Mouse (Mus musculus): ENCODE measurements around the gene Setd5. TPM values are rescaled to one million over a fixed set of nuclear protein-coding genes. Genes with fewer than 3 reads are reported as not detected.

The Setd5 gene
- 90.0 and 91.5 TPM in 2 replicates for polyA plus RNA-seq (2014; fragmentation: Nextera tagmentation; extraction: Ambion mirVana)

- Histone ChIP-seq H3K27ac (ENCODE audit: low read depth) (peak within 1 kb of the TSS; percentile 100), H3K4me2 (ENCODE audit: low read length) (peak within 1 kb of the TSS; percentile 98), H3K4me3 (ENCODE audit: low read depth, low read length) (peak within 1 kb of the TSS; percentile 80), H3K9ac (ENCODE audit: low read length) (peak within 1 kb of the TSS; percentile 98), H3K36me3 (ENCODE audit: control insufficient read depth, insufficient read depth, low read length) (no peaks in the 10 kb centered on the region), H3K4me1 (replicated peaks; ENCODE audit: control insufficient read depth, insufficient read depth, low read length) (peaks cover 27% of the 10 kb centered on the region), H3K27me3 (replicated peaks; ENCODE audit: control insufficient read depth, insufficient read depth, low read length) (no peaks in the 10 kb centered on the region), H3K9me3 (ENCODE audit: control insufficient read depth, low read length) (no peaks in the 10 kb centered on the region)
- WGBS, result under 1% methylated on average over 58 of the region's 91 CpGs
- DNase-seq (ENCODE audit: low spot score), result peak; percentile 99
- ATAC-seq (replicated peaks; ENCODE audit: low FRiP score, low TSS enrichment, low read depth), result peak; percentile 91
Observed at GRCm38 (mm10) chr6:113076686-113077516, at the start of gene Setd5. Setd5 (plus strand) TSS chr6:113077365.

GRCm38 (mm10) chr6:113027446-113027845 lies 49.7 kb upstream of the Setd5 start:
- no peak for DNase-seq (ENCODE audit: low spot score)
- 56% methylated on average over 2 of the region's 2 CpGs for WGBS

DNA sequence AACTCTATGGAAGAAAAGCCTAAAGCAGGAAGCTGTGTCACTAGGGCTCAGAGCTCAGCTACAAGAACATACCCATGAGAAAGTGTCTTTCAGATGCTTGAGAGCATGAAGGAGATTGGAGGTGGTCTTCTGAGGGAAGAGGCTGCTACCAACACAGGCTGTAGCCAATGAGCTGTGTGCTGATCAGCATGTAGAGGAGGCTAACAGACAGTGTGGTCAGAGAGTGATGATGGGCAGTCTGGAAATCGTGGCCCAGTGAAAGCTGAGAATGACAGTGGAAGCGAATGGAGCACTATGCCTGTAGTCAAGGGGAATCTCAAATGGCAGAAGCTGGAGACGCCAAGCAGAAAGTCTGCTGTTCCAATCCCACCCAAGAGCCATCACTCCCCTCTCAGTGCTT lies 48.2 kb upstream of the Setd5 start:
- Histone ChIP-seq H3K9ac (ENCODE audit: low read length) (no peak overlapping the region), H3K27ac (ENCODE audit: low read depth) (no peak overlapping the region), H3K27me3 (replicated peaks; ENCODE audit: control insufficient read depth, insufficient read depth, low read length) (no peaks in the 10 kb centered on the region), H3K4me1 (replicated peaks; ENCODE audit: control insufficient read depth, insufficient read depth, low read length) (no peaks in the 10 kb centered on the region), H3K36me3 (ENCODE audit: control insufficient read depth, insufficient read depth, low read length) (no peaks in the 10 kb centered on the region), H3K9me3 (ENCODE audit: control insufficient read depth, low read length) (no peaks in the 10 kb centered on the region), H3K4me3 (ENCODE audit: low read depth, low read length) (no peak overlapping the region), H3K4me2 (ENCODE audit: low read length) (no peak overlapping the region)
- ATAC-seq (replicated peaks; ENCODE audit: low FRiP score, low TSS enrichment, low read depth) (no peak), DNase-seq (ENCODE audit: low spot score) (no peak)
- WGBS, result 71% methylated on average over 3 of the region's 3 CpGs

More at GRCm38 (mm10) chr6:113027446-113027845, 49.7 kb upstream of the Setd5 start:
- no peak for ATAC-seq (replicated peaks; ENCODE audit: low FRiP score, low TSS enrichment, low read depth)
- H3K27me3 ChIP-seq (replicated peaks; ENCODE audit: control insufficient read depth, insufficient read depth, low read length), result no peaks in the 10 kb centered on the region
- H3K4me2 ChIP-seq (ENCODE audit: low read length), result no peak overlapping the region
- H3K27ac ChIP-seq (ENCODE audit: low read depth), result no peak overlapping the region
- H3K4me1 ChIP-seq (replicated peaks; ENCODE audit: control insufficient read depth, insufficient read depth, low read length), result no peaks in the 10 kb centered on the region
- no peaks in the 10 kb centered on the region for H3K36me3 ChIP-seq (ENCODE audit: control insufficient read depth, insufficient read depth, low read length)
- H3K9me3 ChIP-seq (ENCODE audit: control insufficient read depth, low read length), result no peaks in the 10 kb centered on the region
- H3K4me3 ChIP-seq (ENCODE audit: low read depth, low read length), result no peak overlapping the region
- no peak overlapping the region for H3K9ac ChIP-seq (ENCODE audit: low read length)

DNA sequence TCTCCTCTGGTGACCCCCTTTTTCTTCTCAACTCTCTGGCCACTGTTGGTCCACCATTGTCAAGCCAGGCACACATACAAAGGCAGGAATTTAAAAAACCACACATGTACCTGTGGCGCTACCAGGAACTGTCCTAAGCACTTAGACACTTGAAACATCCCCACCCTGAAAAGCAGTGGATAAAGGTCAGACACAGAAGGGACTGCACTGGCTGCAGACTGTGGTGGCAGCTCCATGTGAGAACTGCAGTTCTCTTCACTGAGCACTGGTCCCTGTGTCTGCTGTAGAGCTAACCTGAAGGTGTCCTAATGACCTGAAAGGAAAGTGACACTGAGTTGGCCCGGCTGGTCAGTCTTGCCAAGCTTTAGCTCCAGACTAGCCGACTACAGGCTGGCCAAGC lies 46.6 kb upstream of the Setd5 start:
- 66% methylated on average over 3 of the region's 3 CpGs for WGBS
- Histone ChIP-seq H3K9me3 (ENCODE audit: control insufficient read depth, low read length) (no peaks in the 10 kb centered on the region), H3K27ac (ENCODE audit: low read depth) (no peak overlapping the region), H3K4me1 (replicated peaks; ENCODE audit: control insufficient read depth, insufficient read depth, low read length) (no peaks in the 10 kb centered on the region), H3K4me3 (ENCODE audit: low read depth, low read length) (no peak overlapping the region), H3K27me3 (replicated peaks; ENCODE audit: control insufficient read depth, insufficient read depth, low read length) (no peaks in the 10 kb centered on the region), H3K9ac (ENCODE audit: low read length) (no peak overlapping the region), H3K36me3 (ENCODE audit: control insufficient read depth, insufficient read depth, low read length) (no peaks in the 10 kb centered on the region), H3K4me2 (ENCODE audit: low read length) (no peak overlapping the region)
- no peak for ATAC-seq (replicated peaks; ENCODE audit: low FRiP score, low TSS enrichment, low read depth)
- DNase-seq (ENCODE audit: low spot score), result no peak

GRCm38 (mm10) chr6:113030970-113031660 lies 46.0 kb upstream of the Setd5 start:
- Histone ChIP-seq H3K36me3 (ENCODE audit: control insufficient read depth, insufficient read depth, low read length) (no peaks in the 10 kb centered on the region), H3K9ac (ENCODE audit: low read length) (no peak overlapping the region), H3K4me1 (replicated peaks; ENCODE audit: control insufficient read depth, insufficient read depth, low read length) (no peaks in the 10 kb centered on the region), H3K9me3 (ENCODE audit: control insufficient read depth, low read length) (no peaks in the 10 kb centered on the region), H3K4me2 (ENCODE audit: low read length) (no peak overlapping the region), H3K4me3 (ENCODE audit: low read depth, low read length) (no peak overlapping the region), H3K27me3 (replicated peaks; ENCODE audit: control insufficient read depth, insufficient read depth, low read length) (no peaks in the 10 kb centered on the region), H3K27ac (ENCODE audit: low read depth) (peak overlapping the region; percentile 7; the same call in 1 of the 2 replicates)
- DNase-seq (ENCODE audit: low spot score) (no peak), ATAC-seq (replicated peaks; ENCODE audit: low FRiP score, low TSS enrichment, low read depth) (peak; percentile 70)
- WGBS, result 74% methylated on average over 10 of the region's 10 CpGs

GRCm38 (mm10) chr6:113032121-113032520 lies 45.0 kb upstream of the Setd5 start:
- 72% methylated on average over 3 of the region's 3 CpGs for WGBS
- Histone ChIP-seq H3K4me3 (ENCODE audit: low read depth, low read length) (no peak overlapping the region), H3K9me3 (ENCODE audit: control insufficient read depth, low read length) (no peaks in the 10 kb centered on the region), H3K4me2 (ENCODE audit: low read length) (no peak overlapping the region), H3K27ac (ENCODE audit: low read depth) (no peak overlapping the region), H3K4me1 (replicated peaks; ENCODE audit: control insufficient read depth, insufficient read depth, low read length) (no peaks in the 10 kb centered on the region), H3K36me3 (ENCODE audit: control insufficient read depth, insufficient read depth, low read length) (no peaks in the 10 kb centered on the region), H3K9ac (ENCODE audit: low read length) (no peak overlapping the region), H3K27me3 (replicated peaks; ENCODE audit: control insufficient read depth, insufficient read depth, low read length) (no peaks in the 10 kb centered on the region)
- ATAC-seq (replicated peaks; ENCODE audit: low FRiP score, low TSS enrichment, low read depth) (no peak), DNase-seq (ENCODE audit: low spot score) (no peak)

DNA sequence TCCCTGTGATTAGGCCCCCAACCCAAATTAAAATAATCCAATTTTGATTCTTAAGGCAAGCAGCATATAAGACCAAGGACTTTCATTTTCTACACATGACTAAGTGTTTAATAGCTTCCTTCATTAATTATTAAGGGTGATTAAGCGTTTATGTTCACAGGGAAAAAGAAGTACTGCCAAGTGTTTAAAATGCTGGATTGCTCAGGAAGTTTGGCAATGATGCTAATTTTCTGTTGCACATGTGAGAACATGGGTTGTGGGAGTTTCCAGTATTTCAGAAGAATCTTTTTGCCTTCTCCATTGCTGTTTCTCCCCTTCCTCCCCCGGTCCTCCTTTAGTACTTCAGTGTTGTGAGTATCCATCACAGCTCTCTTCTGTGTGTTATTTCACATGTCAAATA lies 44.0 kb upstream of the Setd5 start:
- no peak overlapping the region for H3K4me3 ChIP-seq (ENCODE audit: low read depth, low read length)
- no peak overlapping the region for H3K27ac ChIP-seq (ENCODE audit: low read depth)
- no peak overlapping the region for H3K9ac ChIP-seq (ENCODE audit: low read length)
- DNase-seq (ENCODE audit: low spot score) (no peak), ATAC-seq (replicated peaks; ENCODE audit: low FRiP score, low TSS enrichment, low read depth) (no peak)
- no peaks in the 10 kb centered on the region for H3K36me3 ChIP-seq (ENCODE audit: control insufficient read depth, insufficient read depth, low read length)
- no peaks in the 10 kb centered on the region for H3K27me3 ChIP-seq (replicated peaks; ENCODE audit: control insufficient read depth, insufficient read depth, low read length)
- H3K4me1 ChIP-seq (replicated peaks; ENCODE audit: control insufficient read depth, insufficient read depth, low read length), result no peaks in the 10 kb centered on the region
- no peaks in the 10 kb centered on the region for H3K9me3 ChIP-seq (ENCODE audit: control insufficient read depth, low read length)
- no peak overlapping the region for H3K4me2 ChIP-seq (ENCODE audit: low read length)
- 85% methylated on average over 2 of the region's 2 CpGs for WGBS

- no peak overlapping the region for H3K9ac ChIP-seq (ENCODE audit: low read length)
- H3K4me3 ChIP-seq (ENCODE audit: low read depth, low read length), result no peak overlapping the region
- 76% methylated on average over 6 of the region's 6 CpGs for WGBS
- 0 out of 2 replicates have a peak, but pooled peaks cover 3% of the 10 kb centered on the region for H3K4me1 ChIP-seq (replicated peaks; ENCODE audit: control insufficient read depth, insufficient read depth, low read length)
- H3K4me2 ChIP-seq (ENCODE audit: low read length), result no peak overlapping the region
- H3K9me3 ChIP-seq (ENCODE audit: control insufficient read depth, low read length), result no peaks in the 10 kb centered on the region
- no peak overlapping the region for H3K27ac ChIP-seq (ENCODE audit: low read depth)
- DNase-seq (ENCODE audit: low spot score) (no peak), ATAC-seq (replicated peaks; ENCODE audit: low FRiP score, low TSS enrichment, low read depth) (no peak)
- H3K27me3 ChIP-seq (replicated peaks; ENCODE audit: control insufficient read depth, insufficient read depth, low read length), result no peaks in the 10 kb centered on the region
- no peaks in the 10 kb centered on the region for H3K36me3 ChIP-seq (ENCODE audit: control insufficient read depth, insufficient read depth, low read length)
Observed at GRCm38 (mm10) chr6:113034466-113034865, 42.7 kb upstream of the Setd5 start.

All from intestine, embryonic 14.5 days (tissue).